Mouse (Mus musculus) myocyte (in vitro differentiated cells): ENCODE measurements around the gene Tex2.

Experiments used
- E2F4 ChIP-seq: IDR thresholded peaks from one replicate; pipeline ENCODE4 v1.6.1; 2011; ENCODE audit warnings: mild to moderate bottlenecking, control low read depth, moderate library complexity; ENCODE audit not compliant: insufficient read depth
- MAX ChIP-seq: IDR thresholded peaks from one replicate; pipeline ENCODE4 v1.6.1; 2011; ENCODE audit warnings: low read depth, mild to moderate bottlenecking, control low read depth
- MYOD1 ChIP-seq, 3 experiments: IDR thresholded peaks; one replicate each; pipeline ENCODE4 v1.6.1; 2011; ENCODE audit warnings: control low read depth in 2 of 3, low read depth in 2 of 3, mild to moderate bottlenecking in 2 of 3, moderate library complexity in 1 of 3; ENCODE audit not compliant: insufficient read length in 2 of 3, control insufficient read depth in 1 of 3
- MYOG ChIP-seq, 3 experiments: IDR thresholded peaks; one replicate each; pipeline ENCODE4 v1.6.1; 2011; ENCODE audit warnings: control low read depth in 2 of 3, low read depth in 2 of 3, mild to moderate bottlenecking in 2 of 3; ENCODE audit not compliant: insufficient read length in 2 of 3, control insufficient read depth in 1 of 3, insufficient read depth in 1 of 3
- POLR2A ChIP-seq: IDR thresholded peaks from one replicate; pipeline ENCODE4 v1.6.1; 2011; ENCODE audit warnings: low read depth, mild to moderate bottlenecking, control low read depth, moderate library complexity; ENCODE audit not compliant: insufficient read length
- POLR2AphosphoS2 ChIP-seq: IDR thresholded peaks from one replicate; pipeline ENCODE4 v1.6.1; 2011; ENCODE audit warnings: low read depth, control low read depth; ENCODE audit not compliant: insufficient read length
- REST ChIP-seq: IDR thresholded peaks from one replicate; pipeline ENCODE4 v1.6.1; 2011; ENCODE audit warnings: mild to moderate bottlenecking, control low read depth, moderate library complexity; ENCODE audit not compliant: insufficient read depth, insufficient read length
- SRF ChIP-seq: IDR thresholded peaks from one replicate; pipeline ENCODE4 v1.6.1; 2011; ENCODE audit warnings: low read depth; ENCODE audit not compliant: control insufficient read depth, insufficient read length
- TCF12 ChIP-seq: IDR thresholded peaks from one replicate; pipeline ENCODE4 v1.6.1; 2011; ENCODE audit warnings: mild to moderate bottlenecking, control low read depth; ENCODE audit not compliant: poor library complexity, insufficient read depth, severe bottlenecking
- USF1 ChIP-seq: IDR thresholded peaks from one replicate; pipeline ENCODE4 v1.6.1; 2011; ENCODE audit warnings: low read depth, mild to moderate bottlenecking, control low read depth, moderate library complexity

GRCm38 (mm10) chr11:106638551-106639355, 25.5 kb upstream of the Tex2 start:
- TF ChIP-seq MAX (no peak), POLR2A (no peak), E2F4 (no peak), MYOG (IDR thresholded peaks at IDR 0.05; ENCODE audit: control insufficient read depth in 1 of 3, insufficient read depth in 1 of 3, insufficient read length in 2 of 3, low read depth in 2 of 3) (no peak), USF1 (no peak), MYOD1 (IDR thresholded peaks at IDR 0.05; ENCODE audit: control insufficient read depth in 1 of 3, insufficient read length in 2 of 3, low read depth in 2 of 3) (no peak), SRF (no peak), TCF12 (no peak), POLR2AphosphoS2 (no peak), REST (no peak)
